Mouse (Mus musculus) heart, postnatal 4 days (tissue): ENCODE results near the gene Ces5a. TPM values are rescaled to one million over a fixed set of nuclear protein-coding genes. Genes with fewer than 3 reads are reported as not detected.

Source experiments
- DNase-seq: peaks from one replicate; pipeline ENCODE4 v3.0.0; 2021
- total RNA-seq, 2 experiments: library from RNA; stranded (reverse); gene quantifications; 2 replicates each; pipeline ENCODE4 v1.2.3; 2021

Gene Ces5a
- under 1 TPM; 0.18 to 0.62 TPM for total RNA-seq

DNA sequence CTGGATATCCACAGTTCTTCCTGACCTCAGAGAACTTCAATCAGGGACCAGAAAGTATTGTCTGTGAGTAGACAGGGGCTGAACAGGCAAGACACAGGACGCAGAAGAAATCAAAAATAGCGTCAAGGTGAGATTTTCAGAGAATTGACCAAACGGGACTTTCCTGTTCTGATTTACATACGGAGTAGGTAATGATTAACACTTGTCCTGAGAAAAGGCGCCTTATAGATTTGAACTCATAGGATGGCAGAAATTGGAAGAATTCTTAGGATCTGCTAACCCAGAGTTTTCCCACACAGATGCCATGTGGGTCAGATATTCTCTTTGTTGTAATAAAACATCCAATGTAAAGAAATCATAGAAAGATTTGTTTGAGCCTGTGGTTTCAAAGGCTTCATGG, at the start of gene Ces5a:
Gene Ces5a, minus strand, starts transcription at position 101 of the 400 bp plus-strand sequence.
- no peak for DNase-seq

DNA sequence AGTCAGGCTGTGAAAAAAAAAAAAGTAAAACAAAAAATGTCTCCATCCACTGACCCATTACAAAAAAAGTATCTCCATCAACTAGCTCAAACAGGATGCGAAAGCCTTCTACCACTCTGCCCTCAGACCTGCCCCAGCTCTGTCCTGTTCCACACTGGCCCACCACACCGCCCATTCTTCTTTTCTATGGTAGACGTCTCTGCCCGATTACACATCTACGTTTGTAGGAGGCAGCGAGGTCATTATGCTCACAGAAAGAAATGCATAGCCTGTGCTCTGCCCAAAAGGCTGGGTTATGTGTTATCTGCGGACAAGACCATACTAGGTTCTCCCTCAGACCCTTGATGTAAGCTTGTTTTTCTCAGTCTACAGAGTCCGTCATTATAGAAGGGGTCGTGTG, 37.2 kb upstream of the Ces5a start:
- no peak for DNase-seq

- DNase-seq, result no peak
These were observed 36.5 kb upstream of the Ces5a start for GRCm38 (mm10) chr8:93572095-93572501.

- peak; percentile 62 for DNase-seq
These were observed 35.8 kb upstream of the Ces5a start for GRCm38 (mm10) chr8:93571369-93571985.

GRCm38 (mm10) chr8:93570186-93570530, 34.5 kb upstream of the Ces5a start:
- DNase-seq, result no peak

DNA sequence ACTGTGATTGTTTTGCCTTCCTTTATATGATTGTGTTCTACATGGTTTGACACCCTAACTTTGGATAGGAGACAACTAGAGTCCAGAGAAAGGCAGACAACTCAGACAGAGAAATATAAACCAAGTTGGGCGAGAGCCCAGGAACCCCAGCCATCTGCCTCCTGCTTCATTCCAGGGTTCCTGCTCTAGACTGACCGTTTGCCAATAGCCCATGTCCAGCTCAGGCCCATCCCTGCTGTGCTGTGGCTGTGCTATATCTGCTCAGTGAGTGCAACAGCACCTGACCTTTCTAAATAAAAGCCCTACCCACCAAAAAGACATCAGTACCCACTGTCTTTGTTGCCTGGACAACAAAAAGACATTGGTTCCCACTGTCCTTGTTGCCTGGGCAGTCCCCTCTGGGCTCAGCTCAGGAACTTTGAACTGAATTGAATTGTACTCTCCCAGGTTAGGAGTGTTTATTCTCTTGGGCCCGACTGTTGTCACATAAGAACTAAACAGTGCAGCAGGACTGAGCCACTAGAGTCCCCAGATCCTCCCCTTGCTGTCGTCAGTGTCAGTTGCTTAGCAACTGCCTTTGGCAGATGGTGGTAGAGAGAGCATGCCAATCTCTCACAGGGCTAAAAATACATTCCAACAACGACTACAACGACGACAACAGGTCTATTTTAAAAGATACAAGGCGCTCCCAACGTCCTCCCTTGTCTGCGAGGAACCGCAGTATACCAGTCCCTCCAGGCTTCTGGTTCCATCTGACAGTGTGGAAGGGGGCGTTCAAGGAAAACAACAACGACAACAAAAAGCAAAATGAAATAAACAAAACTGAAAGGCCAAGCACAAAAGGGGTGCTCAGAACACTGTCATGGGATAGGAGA, 33.9 kb upstream of the Ces5a start:
- DNase-seq, result peak; percentile 78

DNA sequence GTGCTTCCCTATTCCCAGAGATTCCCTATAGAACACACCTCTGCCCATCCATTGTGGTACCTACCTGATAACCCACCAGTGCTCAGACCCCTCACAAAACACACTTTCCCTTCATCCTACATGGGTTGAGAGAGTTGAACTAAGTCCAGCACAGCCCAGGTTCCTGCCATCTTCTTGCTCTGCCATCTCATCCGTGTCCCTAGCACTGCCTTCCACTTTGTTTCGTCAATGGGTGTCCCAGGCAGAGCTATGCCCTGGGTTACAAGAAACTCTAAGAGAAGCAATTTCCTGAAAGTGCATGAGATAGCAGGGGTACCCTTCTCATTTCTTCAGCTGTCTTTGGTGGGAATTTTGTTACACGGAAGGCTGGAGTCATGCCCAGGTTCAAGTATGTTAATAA, 33.0 kb upstream of the Ces5a start:
- DNase-seq, result no peak

DNA sequence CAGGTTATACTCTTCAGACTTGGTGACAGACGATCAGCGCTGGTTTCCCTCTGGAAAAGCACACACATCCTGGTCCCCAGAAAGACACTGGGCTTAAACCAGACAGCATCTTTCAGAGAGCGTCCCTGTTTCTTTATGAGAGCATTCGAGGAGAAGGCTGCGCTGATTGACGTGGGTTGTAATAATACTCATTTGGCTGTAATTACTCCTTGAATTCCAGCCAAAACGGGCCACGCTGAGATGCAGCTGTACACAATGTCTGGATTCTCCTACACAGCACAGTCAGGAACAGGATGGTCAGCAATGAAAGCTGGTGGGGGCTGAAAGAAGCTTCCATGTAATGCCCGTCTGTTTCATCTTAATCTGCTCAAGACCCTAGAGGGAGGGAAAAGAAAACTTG, 31.5 kb upstream of the Ces5a start:
- no peak for DNase-seq

DNA sequence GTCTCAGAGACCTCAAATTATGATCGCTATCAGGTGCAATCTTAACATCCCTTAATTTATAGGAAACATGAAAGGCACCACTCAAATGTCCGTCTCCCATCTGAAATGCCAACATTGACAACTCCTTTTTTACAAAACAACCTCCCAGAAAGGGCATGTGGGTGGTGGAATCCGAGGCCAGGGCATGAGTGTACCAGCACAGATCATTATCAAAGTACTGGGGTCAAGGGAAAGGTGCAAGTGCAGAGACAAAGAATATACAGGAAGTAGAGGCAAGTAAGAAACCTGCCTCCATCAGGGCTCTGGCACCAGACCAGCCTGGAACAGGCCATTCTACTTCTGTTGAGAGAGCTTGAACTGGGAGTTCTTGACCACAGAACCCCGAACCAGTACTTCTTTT, 29.0 kb upstream of the Ces5a start:
- DNase-seq, result no peak

DNA sequence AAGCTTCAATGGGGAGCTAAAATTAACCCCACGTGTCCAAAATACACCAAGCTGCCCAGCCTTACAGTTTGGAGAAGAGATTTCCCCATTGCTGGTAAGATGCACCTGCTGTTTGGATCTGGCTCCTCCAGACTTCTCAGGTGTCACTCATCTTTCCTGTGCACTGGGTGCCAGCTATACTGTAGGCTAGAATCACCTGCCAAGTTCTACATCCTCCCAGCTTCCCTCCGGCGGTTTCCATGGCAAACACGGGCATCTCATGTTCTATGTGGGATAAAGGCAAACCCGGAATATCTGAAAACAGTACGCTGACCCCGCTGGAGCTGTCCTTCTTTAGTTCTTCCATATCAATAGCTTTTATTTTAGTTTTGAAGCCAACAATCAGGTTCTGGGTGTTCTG, 27.9 kb upstream of the Ces5a start:
- no peak for DNase-seq

GRCm38 (mm10) chr8:93562557-93563210, 27.1 kb upstream of the Ces5a start:
- DNase-seq, result peak; percentile 30

- no peak for DNase-seq
These were observed 25.6 kb upstream of the Ces5a start for GRCm38 (mm10) chr8:93561271-93561670.

- no peak for DNase-seq
These were observed 24.1 kb upstream of the Ces5a start for GRCm38 (mm10) chr8:93559696-93560095.

DNA sequence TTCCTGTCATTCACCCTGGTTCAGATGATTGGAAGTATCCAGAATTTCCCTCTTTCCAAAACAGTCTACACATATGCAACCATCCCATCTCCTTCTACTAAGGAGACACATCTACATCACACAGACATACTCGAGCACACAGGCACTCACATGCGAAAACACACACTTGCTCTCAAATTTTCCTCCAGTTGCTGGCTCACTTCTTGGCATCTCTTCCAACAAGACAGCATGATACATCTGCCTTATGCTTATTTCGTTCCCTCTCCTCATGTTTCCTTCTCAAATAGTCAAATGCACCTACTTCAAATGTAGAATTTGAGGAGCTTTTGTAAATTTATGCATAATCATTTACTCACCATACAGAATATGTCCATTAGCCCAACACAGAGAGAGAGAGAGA, 33.0 kb downstream of the Ces5a start:
- no peak for DNase-seq

DNA sequence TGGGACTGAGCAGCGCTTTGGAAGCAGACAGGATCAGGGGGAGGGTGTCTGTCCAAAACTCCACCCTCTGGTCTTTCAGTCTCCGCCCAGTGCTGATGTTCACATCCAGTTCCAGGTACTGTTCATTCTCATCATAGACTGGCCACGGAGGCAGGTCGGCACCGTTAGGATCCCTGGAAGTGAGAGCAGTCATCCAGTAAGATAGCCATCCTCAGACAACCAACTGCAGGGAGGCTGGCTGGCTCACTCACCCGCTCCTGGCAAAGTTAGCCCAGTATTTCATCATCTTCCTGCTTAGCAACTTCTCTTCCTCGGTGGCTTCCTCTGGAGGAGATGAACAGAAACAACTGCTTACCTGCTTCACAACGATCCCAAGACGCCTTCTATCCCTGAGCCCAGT, 36.2 kb downstream of the Ces5a start:
- DNase-seq, result no peak

- peak; percentile 65 for DNase-seq
These were observed 40.3 kb downstream of the Ces5a start for GRCm38 (mm10) chr8:93495330-93495729.

DNA sequence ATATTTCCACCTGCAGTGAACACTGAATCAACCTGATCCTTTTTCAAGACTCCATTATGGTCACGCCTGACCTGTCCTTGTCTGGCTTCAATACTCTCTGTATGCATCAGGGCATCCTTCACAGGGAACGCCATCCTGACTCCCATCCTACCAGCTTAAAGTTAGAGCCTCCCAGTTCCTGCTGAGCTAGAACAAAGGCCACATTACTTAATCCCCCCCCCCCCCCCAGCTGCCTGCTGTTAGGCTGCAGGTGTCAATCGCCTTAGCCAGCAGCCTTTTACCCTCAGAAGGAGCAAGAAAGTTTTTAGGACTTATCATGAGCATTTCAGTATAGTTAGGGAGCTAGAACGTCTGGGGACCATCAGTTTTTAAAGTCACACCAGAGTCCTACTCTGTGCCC, 46.9 kb downstream of the Ces5a start:
- no peak for DNase-seq

DNA sequence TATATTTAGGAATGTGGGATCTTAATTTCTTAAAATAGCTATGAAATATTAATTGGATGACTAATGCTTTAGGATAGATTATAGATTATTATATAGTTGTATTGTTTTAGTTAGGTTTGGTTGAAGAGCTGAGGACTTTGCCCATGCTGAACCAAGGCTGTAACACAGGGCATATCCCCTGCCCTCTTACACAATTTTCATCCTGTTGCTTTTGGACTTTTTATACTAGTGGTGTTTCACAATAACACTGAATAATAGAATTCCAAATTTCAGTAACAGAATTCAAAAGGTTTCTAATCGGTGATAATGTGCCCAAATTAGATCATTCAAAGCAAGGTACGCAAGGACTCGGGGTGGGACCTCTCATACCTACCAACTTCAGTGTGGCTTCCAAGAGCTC, 57.4 kb downstream of the Ces5a start:
- DNase-seq, result no peak

- DNase-seq, result peak; percentile 46
These were observed 65.9 kb downstream of the Ces5a start for GRCm38 (mm10) chr8:93469733-93470132.

- DNase-seq, result no peak
These were observed 81.3 kb downstream of the Ces5a start for GRCm38 (mm10) chr8:93454258-93454877.
